Mouse (Mus musculus): ENCODE measurements around the gene Nudt10.
"Not testable (repeated sequence)": the region's sequence is repeated elsewhere in the genome, so short reads cannot be mapped to it uniquely, and the experiment has no call there.

The Nudt10 gene

GRCm38 (mm10) chrX:6172823-6173640 is at the start of gene Nudt10:
TSS of gene Nudt10 (minus strand) at chrX:6173015.
- DNase-seq (ENCODE audit: low read depth in 1 of 2, low spot score in 2 of 2): not testable (repeated sequence)

GRCm38 (mm10) chrX:6172136-6172822 is 536 bp downstream of the Nudt10 start:
- DNase-seq (ENCODE audit: low read depth in 1 of 2, low spot score in 2 of 2): not testable (repeated sequence)

- no peak for DNase-seq (ENCODE audit: low read depth in 1 of 2, low spot score in 2 of 2)
Observed at GRCm38 (mm10) chrX:6171718-6172117, 1.1 kb downstream of the Nudt10 start.

Measured in monocyte, adult 2 months (primary cell).